Mouse (Mus musculus) lung, postnatal 0 days (tissue): ENCODE measurements at regions not wholly inside any gene's neighbourhood (a gene's known extent, or its start where the extent isn't known, plus 50 kb on each side); places are given as distances from the start of the nearest gene placed in this dataset.

Experiments
- ATAC-seq: fragments of 200-750 bp; cut with Nextera tagmentation; 2 replicates; pipeline ENCODE4 v1.8.0; 2017; ENCODE audit warnings: moderate library complexity
- DNase-seq: peaks from one replicate; pipeline ENCODE4 v3.0.0-alpha.2; 2016; ENCODE audit warnings: low spot score
- H3K27ac ChIP-seq: fragments of 300-500 bp; sonication (generic); 2 replicates; pipeline ENCODE4 v1.5.1; 2014; ENCODE audit warnings: antibody characterized with exemption, mild to moderate bottlenecking, low read length, mixed read lengths
- H3K27me3 ChIP-seq: fragments of 300-500 bp; sonication (generic); replicated peaks from 2 replicates; pipeline ENCODE4 v1.6.1; 2014; ENCODE audit warnings: low read length, mixed read lengths; ENCODE audit not compliant: insufficient read depth
- H3K36me3 ChIP-seq: fragments of 300-500 bp; sonication (generic); 2 replicates; pipeline ENCODE4 v1.6.1; 2014; ENCODE audit warnings: low read length, mixed read lengths; ENCODE audit not compliant: insufficient read depth
- H3K4me1 ChIP-seq: fragments of 300-500 bp; sonication (generic); 2 replicates; pipeline ENCODE4 v1.6.1; 2014; ENCODE audit warnings: antibody characterized with exemption, low read depth, low read length, mixed read lengths; ENCODE audit not compliant: insufficient read depth
- H3K4me2 ChIP-seq: fragments of 300-500 bp; sonication (generic); replicated peaks from 2 replicates; pipeline ENCODE4 v1.6.1; 2014; ENCODE audit warnings: low read depth, mild to moderate bottlenecking, low read length, moderate library complexity, mixed read lengths
- H3K4me3 ChIP-seq: fragments of 300-500 bp; sonication (generic); 2 replicates; pipeline ENCODE4 v1.5.1; 2014; ENCODE audit warnings: low read depth, low read length
- H3K9ac ChIP-seq: fragments of 300-500 bp; sonication (generic); replicated peaks from 2 replicates; pipeline ENCODE4 v1.6.1; 2014; ENCODE audit warnings: low read depth, mild to moderate bottlenecking
- H3K9me3 ChIP-seq: fragments of 300-500 bp; sonication (generic); 2 replicates; pipeline ENCODE4 v1.6.1; 2016; ENCODE audit warnings: low read length, mixed read lengths
- CTCF ChIP-seq: IDR thresholded peaks from 2 replicates; pipeline ENCODE4 v1.5.1; 2016; ENCODE audit warnings: antibody characterized with exemption, mild to moderate bottlenecking
- EP300 ChIP-seq: IDR thresholded peaks from 2 replicates; pipeline ENCODE4 v1.6.1; 2016; ENCODE audit warnings: antibody characterized with exemption, mild to moderate bottlenecking, control low read depth
- WGBS: fragments of 180-500 bp; shearing (Covaris S2); extraction: QIAGEN DNeasy Blood & Tissue Kit; methylation state at CpG from one replicate; pipeline ENCODE4 v1.1.7; 2014; 5-methylcytosine and 5-hydroxymethylcytosine counted together

DNA sequence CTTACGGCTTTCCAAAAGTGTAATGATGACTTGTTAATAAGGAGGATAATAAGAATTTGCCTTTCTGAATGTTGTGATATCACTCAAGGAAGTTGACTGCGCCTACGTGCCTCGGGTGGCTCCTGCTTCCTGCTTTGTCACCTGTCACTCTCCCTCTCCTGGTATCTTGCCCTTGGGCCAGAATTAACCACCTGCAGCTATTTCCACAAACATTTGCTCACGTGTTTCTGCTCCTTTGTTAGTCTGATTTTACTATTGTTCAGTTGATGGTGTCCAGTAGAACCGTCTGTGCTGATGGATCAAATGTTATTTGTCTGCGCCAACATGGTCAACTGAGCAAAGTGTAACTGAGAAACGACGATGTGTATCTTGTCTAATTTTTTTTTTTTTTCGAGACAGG, 193.4 kb upstream of the Prdm1 start:
- WGBS: 82% methylated on average over 10 of the region's 10 CpGs
- H3K4me1 ChIP-seq: no peaks in the 10 kb centered on the region
- H3K4me2 ChIP-seq: no peak overlapping the region
- H3K9me3 ChIP-seq: no peaks in the 10 kb centered on the region
- no peak overlapping the region for H3K9ac ChIP-seq
- no peak for TF ChIP-seq CTCF
- TF ChIP-seq EP300: no peak
- H3K27me3 ChIP-seq: no peaks in the 10 kb centered on the region
- no peak overlapping the region for H3K27ac ChIP-seq
- DNase-seq (no peak), ATAC-seq (no peak)
- no peaks in the 10 kb centered on the region for H3K36me3 ChIP-seq
- no peak overlapping the region for H3K4me3 ChIP-seq

DNA sequence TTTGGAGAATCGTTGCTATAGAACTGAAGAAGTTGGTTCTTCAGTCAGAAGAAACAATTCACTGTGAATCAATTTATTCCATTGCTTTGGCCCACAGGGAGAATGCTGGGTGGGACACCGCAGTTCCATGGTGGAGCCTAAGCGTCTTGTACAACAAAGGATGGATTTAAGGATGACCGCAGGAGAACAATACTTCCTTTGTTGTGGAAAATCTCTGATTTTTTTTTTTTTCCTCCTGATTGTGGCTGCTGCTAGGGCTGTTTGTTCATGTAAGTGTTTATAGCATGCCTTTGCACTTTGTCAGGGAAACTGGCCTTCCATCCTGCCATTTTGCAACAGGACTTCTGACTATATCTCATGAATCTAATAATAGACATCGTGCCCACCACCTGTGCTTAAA, 188.3 kb upstream of the Prdm1 start:
- DNase-seq (no peak), ATAC-seq (no peak)
- Histone ChIP-seq H3K36me3 (no peaks in the 10 kb centered on the region), H3K4me3 (no peak overlapping the region), H3K9ac (no peak overlapping the region), H3K27me3 (no peaks in the 10 kb centered on the region), H3K9me3 (no peaks in the 10 kb centered on the region), H3K27ac (no peak overlapping the region), H3K4me1 (no peaks in the 10 kb centered on the region), H3K4me2 (no peak overlapping the region)
- TF ChIP-seq CTCF (no peak), EP300 (no peak)
- WGBS: 83% methylated on average over 5 of the region's 5 CpGs

DNA sequence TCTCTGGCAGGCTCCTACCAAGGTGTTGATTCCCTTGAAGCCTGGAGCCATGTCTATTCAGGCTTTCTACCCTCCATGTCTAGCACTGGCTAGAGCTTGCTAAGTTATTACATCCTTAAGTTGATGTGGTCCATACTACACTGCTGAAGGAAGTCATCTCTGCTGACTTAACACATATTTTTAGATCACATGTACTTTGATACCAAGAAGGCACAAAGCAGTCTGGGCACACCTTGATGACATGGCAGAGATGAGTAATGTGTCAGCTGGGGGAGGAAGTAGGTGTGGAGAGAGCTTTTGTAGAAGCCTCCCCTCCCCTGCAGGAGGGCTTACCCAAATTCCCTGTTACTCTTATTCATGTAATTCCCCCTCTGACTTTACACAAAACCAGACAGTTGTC, 187.6 kb upstream of the Prdm1 start:
- TF ChIP-seq EP300 (no peak), CTCF (no peak)
- Histone ChIP-seq H3K4me1 (no peaks in the 10 kb centered on the region), H3K27me3 (no peaks in the 10 kb centered on the region), H3K9ac (no peak overlapping the region), H3K9me3 (no peaks in the 10 kb centered on the region), H3K36me3 (no peaks in the 10 kb centered on the region), H3K4me3 (no peak overlapping the region), H3K4me2 (no peak overlapping the region), H3K27ac (no peak overlapping the region)
- ATAC-seq (no peak), DNase-seq (no peak)

DNA sequence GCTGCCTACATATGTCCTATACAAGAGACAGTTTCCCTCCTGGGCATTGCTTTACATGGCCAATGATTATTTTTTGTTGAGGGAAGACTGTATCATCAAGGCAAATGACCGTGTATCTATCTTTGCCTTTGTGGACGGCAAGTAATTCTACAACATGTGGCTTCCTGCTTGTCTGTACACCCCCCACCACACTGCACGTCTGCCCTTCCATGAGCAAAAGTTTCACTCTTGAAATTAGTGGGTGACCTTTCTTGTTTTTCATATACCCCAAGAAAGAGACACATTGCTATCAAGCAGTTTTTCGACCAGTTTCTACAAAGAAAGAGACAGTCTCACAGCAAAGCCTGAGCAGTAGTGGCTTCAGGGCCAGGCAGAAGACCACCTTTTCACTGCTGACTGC, 180.5 kb upstream of the Prdm1 start:
- H3K27me3 ChIP-seq: no peaks in the 10 kb centered on the region
- no peak for DNase-seq

DNA sequence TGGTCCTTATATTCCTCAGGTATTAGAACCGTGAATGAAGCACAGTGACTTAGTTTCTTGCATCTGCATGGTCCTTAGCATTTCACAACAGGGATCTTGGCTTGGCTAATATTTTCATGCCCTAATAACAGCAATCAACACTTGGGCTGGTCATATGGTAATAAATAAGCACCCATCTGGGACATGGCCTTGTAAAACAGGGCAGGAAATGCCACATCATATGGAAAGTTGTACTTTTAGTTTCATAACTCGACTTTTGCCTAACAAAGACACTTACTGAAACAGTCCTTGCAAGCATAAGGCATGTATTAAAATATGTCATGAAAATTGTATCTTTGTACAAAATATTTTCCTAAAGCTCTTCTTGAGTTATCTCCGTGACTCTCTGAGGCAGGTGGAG, 175.8 kb upstream of the Prdm1 start:
- WGBS: 82% methylated on average over 3 of the region's 3 CpGs

More for the DNA sequence above, 180.5 kb upstream of the Prdm1 start:
- no peak for TF ChIP-seq CTCF
- TF ChIP-seq EP300: no peak
- no peak overlapping the region for H3K4me2 ChIP-seq
- H3K9ac ChIP-seq: no peak overlapping the region
- no peaks in the 10 kb centered on the region for H3K9me3 ChIP-seq
- no peaks in the 10 kb centered on the region for H3K4me1 ChIP-seq
- no peaks in the 10 kb centered on the region for H3K36me3 ChIP-seq
- 80% methylated on average over 4 of the region's 4 CpGs for WGBS
- ATAC-seq: no peak
- H3K4me3 ChIP-seq: no peak overlapping the region
- no peak overlapping the region for H3K27ac ChIP-seq

DNA sequence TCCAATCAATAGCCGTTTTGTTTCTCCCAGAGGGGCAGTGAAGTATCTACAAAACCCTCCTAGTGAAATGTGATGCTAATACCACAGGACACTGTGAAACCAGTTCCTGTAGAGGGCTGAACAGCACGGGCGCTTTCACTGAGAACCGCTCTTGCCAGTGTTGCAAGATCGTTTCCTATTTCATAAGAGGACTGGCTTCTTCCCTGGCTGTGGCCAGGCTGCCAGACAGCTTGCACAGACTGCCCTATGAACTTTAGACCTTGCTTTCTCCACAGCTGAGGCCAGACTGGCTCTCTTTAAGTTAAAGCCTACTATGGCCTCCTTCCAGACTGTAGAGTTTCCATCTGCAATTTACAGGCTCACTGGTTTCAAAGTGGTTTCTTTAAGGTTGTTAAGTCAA, 173.8 kb upstream of the Prdm1 start:
- no peaks in the 10 kb centered on the region for H3K36me3 ChIP-seq
- no peak overlapping the region for H3K27ac ChIP-seq
- no peak overlapping the region for H3K4me3 ChIP-seq
- peak; percentile 92 for ATAC-seq
- DNase-seq: peak; percentile 85
- no peak for TF ChIP-seq EP300
- peak; percentile 31 for TF ChIP-seq CTCF
- no peak overlapping the region for H3K4me2 ChIP-seq
- no peaks in the 10 kb centered on the region for H3K9me3 ChIP-seq
- no peak overlapping the region for H3K9ac ChIP-seq
- no peaks in the 10 kb centered on the region for H3K4me1 ChIP-seq
- WGBS: 40% methylated on average over 5 of the region's 5 CpGs
- no peaks in the 10 kb centered on the region for H3K27me3 ChIP-seq

More for the DNA sequence above, 175.8 kb upstream of the Prdm1 start:
- no peak for DNase-seq
- Histone ChIP-seq H3K27ac (no peak overlapping the region), H3K4me3 (no peak overlapping the region), H3K36me3 (no peaks in the 10 kb centered on the region), H3K9ac (no peak overlapping the region), H3K4me2 (no peak overlapping the region), H3K27me3 (no peaks in the 10 kb centered on the region), H3K9me3 (no peaks in the 10 kb centered on the region), H3K4me1 (no peaks in the 10 kb centered on the region)
- no peak for TF ChIP-seq EP300
- no peak for TF ChIP-seq CTCF
- ATAC-seq: no peak

DNA sequence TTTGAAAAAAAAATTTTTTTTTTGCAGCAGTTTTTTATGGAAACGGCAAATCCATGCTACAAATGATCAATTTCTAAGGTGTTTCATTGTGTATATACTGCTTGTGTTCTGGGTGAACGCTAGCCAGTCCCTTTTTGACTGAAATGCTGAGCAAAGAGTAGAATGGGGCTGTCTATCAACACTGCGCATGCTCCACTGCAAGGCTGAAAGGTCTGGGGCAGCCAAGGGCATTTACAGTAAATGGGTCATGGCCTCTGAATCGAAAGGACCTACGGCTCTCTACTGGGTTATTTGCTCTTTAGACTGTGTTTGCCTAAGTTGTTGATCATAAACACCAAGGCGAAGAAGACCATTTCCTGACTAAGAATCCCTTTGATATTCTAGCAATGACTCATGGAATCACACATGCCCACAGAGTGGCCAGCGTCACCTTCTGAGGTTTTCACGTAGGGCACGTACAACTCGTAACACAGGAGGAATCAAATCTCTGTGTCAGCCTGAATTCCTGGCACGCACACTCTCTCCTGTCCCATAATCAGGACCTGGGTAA, 171.8 kb upstream of the Prdm1 start:
- Histone ChIP-seq H3K27me3 (no peaks in the 10 kb centered on the region), H3K9me3 (no peaks in the 10 kb centered on the region), H3K4me1 (no peaks in the 10 kb centered on the region), H3K36me3 (no peaks in the 10 kb centered on the region), H3K9ac (no peak overlapping the region), H3K4me3 (no peak overlapping the region), H3K4me2 (no peak overlapping the region), H3K27ac (no peak overlapping the region)
- DNase-seq (no peak), ATAC-seq (no peak)
- 83% methylated on average over 11 of the region's 11 CpGs for WGBS
- no peak for TF ChIP-seq CTCF
- TF ChIP-seq EP300: no peak
